Mouse (Mus musculus): Measurements from ENCODE around the gene C1ql3. TPM values are rescaled to one million over a fixed set of nuclear protein-coding genes. Genes with fewer than 3 reads are reported as not detected.

The C1ql3 gene
- total and polyA plus RNA-seq, 3 experiments, result 0.06 TPM; not detected in 2

DNA sequence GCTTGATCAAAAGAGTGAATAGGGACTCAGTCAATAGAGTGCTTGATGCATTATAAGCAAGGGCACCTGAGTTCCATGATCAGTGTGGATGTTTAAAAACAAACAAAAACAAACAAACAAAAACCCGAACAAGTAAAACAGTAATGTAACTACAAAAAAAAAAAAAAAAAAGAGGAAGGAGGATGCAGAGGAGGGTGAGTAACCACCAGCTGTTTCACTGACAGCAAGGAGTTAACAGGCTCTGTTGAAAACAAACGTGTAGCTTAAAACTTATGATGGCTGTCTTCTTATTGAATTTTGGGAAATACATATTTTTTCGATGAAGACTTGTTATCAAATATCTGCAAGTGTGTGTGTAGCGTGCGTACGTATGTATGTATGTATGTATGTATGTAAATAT is 37.0 kb upstream of the C1ql3 start:
- TF ChIP-seq GABPA (IDR thresholded peaks at IDR 0.05; ENCODE audit: low read depth, low read length) (no peak), ZNF384 (IDR thresholded peaks at IDR 0.05; ENCODE audit: low read depth, low read length) (peak; percentile 59; the same call in 1 of the 2 replicates)
- Histone ChIP-seq H3K4me1 (ENCODE audit: control insufficient read depth in 1 of 2, insufficient read depth in 2 of 2, low read length in 2 of 2) (no peaks in the 10 kb centered on the region), H3K9me3 (replicated peaks; ENCODE audit: insufficient read depth, low read length) (no peaks in the 10 kb centered on the region), H3K9ac (ENCODE audit: control insufficient read depth, low read depth, low read length, poor library complexity, severe bottlenecking) (no peak overlapping the region), H3K36me3 (ENCODE audit: control insufficient read depth in 1 of 2, insufficient read depth in 2 of 2, low read length in 2 of 2) (no peaks in the 10 kb centered on the region), H3K27me3 (ENCODE audit: control insufficient read depth in 1 of 2, insufficient read depth in 2 of 2, low read length in 2 of 2) (no peaks in the 10 kb centered on the region; a peak in 1 of 4 replicates), H3K4me3 (ENCODE audit: control insufficient read depth in 1 of 2, insufficient read depth in 1 of 2, low read depth in 2 of 2, low read length in 2 of 2) (no peak overlapping the region), H3K27ac (ENCODE audit: control insufficient read depth, low read depth, low read length) (no peak overlapping the region), H3K79me2 (ENCODE audit: control insufficient read depth, insufficient read depth, low read length, poor library complexity) (no peaks in the 10 kb centered on the region)
- no peak for DNase-seq (ENCODE audit: low read depth, low spot score)

GRCm38 (mm10) chr2:13044555-13044954 is 32.9 kb upstream of the C1ql3 start:
- H3K4me3 ChIP-seq (ENCODE audit: control insufficient read depth in 1 of 2, insufficient read depth in 1 of 2, low read depth in 2 of 2, low read length in 2 of 2), result no peak overlapping the region
- no peak for TF ChIP-seq GABPA (IDR thresholded peaks at IDR 0.05; ENCODE audit: low read depth, low read length)
- TF ChIP-seq MYB (IDR thresholded peaks at IDR 0.05; ENCODE audit: low read depth, low read length), result no peak
- no peak for TF ChIP-seq CHD1 (IDR thresholded peaks at IDR 0.05; ENCODE audit: low read depth, low read length)
- TF ChIP-seq USF2 (IDR thresholded peaks at IDR 0.05; ENCODE audit: borderline replicate concordance in 1 of 2, insufficient read depth in 1 of 2, low read depth in 1 of 2, low read length in 2 of 2), result no peak
- no peak for TF ChIP-seq SMC3 (IDR thresholded peaks at IDR 0.05; ENCODE audit: low read depth, low read length)
- TF ChIP-seq POLR2AphosphoS2 (IDR thresholded peaks at IDR 0.05; ENCODE audit: low read length), result no peak
- no peak for TF ChIP-seq POLR2A (IDR thresholded peaks at IDR 0.05; ENCODE audit: control insufficient read depth in 1 of 2, insufficient read depth in 1 of 2, low read depth in 1 of 2, low read length in 2 of 2, poor library complexity in 1 of 2)
- no peak for TF ChIP-seq TCF12 (IDR thresholded peaks at IDR 0.05; ENCODE audit: low read depth, low read length)
- DNase-seq (ENCODE audit: low read depth, low spot score), result no peak
- no peaks in the 10 kb centered on the region for H3K27me3 ChIP-seq (ENCODE audit: control insufficient read depth in 1 of 2, insufficient read depth in 2 of 2, low read length in 2 of 2)
- H3K79me2 ChIP-seq (ENCODE audit: control insufficient read depth, insufficient read depth, low read length, poor library complexity), result no peaks in the 10 kb centered on the region
- no peak overlapping the region for H3K27ac ChIP-seq (ENCODE audit: control insufficient read depth, low read depth, low read length)
- H3K9ac ChIP-seq (ENCODE audit: control insufficient read depth, low read depth, low read length, poor library complexity, severe bottlenecking), result no peak overlapping the region
- no peaks in the 10 kb centered on the region for H3K4me1 ChIP-seq (ENCODE audit: control insufficient read depth in 1 of 2, insufficient read depth in 2 of 2, low read length in 2 of 2)
- no peaks in the 10 kb centered on the region for H3K36me3 ChIP-seq (ENCODE audit: control insufficient read depth in 1 of 2, insufficient read depth in 2 of 2, low read length in 2 of 2)
- H3K9me3 ChIP-seq (replicated peaks; ENCODE audit: insufficient read depth, low read length), result no peaks in the 10 kb centered on the region

DNA sequence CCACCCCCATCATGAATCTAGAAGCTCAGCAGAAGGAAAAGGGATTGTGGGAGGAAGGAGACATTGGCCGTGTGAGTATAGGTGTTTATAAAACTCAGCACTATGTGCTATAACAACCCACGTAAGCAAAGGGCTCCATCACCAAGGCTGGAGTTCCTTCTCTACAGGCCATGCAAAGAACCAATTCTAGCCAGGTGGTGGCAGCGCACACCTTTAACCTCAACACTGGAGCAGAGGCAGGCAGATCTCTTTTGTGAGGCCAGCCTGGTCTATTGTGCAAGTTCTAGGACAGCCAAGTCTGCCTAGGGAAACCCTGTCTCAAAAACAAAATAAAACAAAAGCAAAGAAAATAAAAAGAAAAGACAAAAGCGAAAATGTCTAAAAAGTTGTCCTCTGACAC is 28.2 kb upstream of the C1ql3 start:
- Histone ChIP-seq H3K4me3 (ENCODE audit: control insufficient read depth in 1 of 2, insufficient read depth in 1 of 2, low read depth in 2 of 2, low read length in 2 of 2) (no peak overlapping the region), H3K36me3 (ENCODE audit: control insufficient read depth in 1 of 2, insufficient read depth in 2 of 2, low read length in 2 of 2) (no peaks in the 10 kb centered on the region), H3K9ac (ENCODE audit: control insufficient read depth, low read depth, low read length, poor library complexity, severe bottlenecking) (no peak overlapping the region), H3K4me1 (ENCODE audit: control insufficient read depth in 1 of 2, insufficient read depth in 2 of 2, low read length in 2 of 2) (no peaks in the 10 kb centered on the region), H3K27ac (ENCODE audit: control insufficient read depth, low read depth, low read length) (no peak overlapping the region), H3K79me2 (ENCODE audit: control insufficient read depth, insufficient read depth, low read length, poor library complexity) (no peaks in the 10 kb centered on the region), H3K9me3 (replicated peaks; ENCODE audit: insufficient read depth, low read length) (no peaks in the 10 kb centered on the region), H3K27me3 (ENCODE audit: control insufficient read depth in 1 of 2, insufficient read depth in 2 of 2, low read length in 2 of 2) (no peaks in the 10 kb centered on the region)
- no peak for DNase-seq (ENCODE audit: low read depth, low spot score)
- TF ChIP-seq MYC (IDR thresholded peaks at IDR 0.05; ENCODE audit: low read depth, low read length) (no peak), JUND (IDR thresholded peaks at IDR 0.05; ENCODE audit: low read depth, low read length) (no peak), ELF1 (IDR thresholded peaks at IDR 0.05; ENCODE audit: low read depth, low read length) (no peak), BHLHE40 (IDR thresholded peaks at IDR 0.05; ENCODE audit: borderline replicate concordance, low read depth, low read length) (no peak), MAX (IDR thresholded peaks at IDR 0.05; ENCODE audit: low read length) (no peak), RAD21 (IDR thresholded peaks at IDR 0.05; ENCODE audit: low read depth, low read length) (peak; percentile 6), POLR2A (IDR thresholded peaks at IDR 0.05; ENCODE audit: control insufficient read depth in 1 of 2, insufficient read depth in 1 of 2, low read depth in 1 of 2, low read length in 2 of 2, poor library complexity in 1 of 2) (no peak), MAZ (IDR thresholded peaks at IDR 0.05; ENCODE audit: low read depth, low read length) (no peak), POLR2AphosphoS5 (IDR thresholded peaks at IDR 0.05; ENCODE audit: borderline replicate concordance, low read depth, low read length) (no peak), ZC3H11A (IDR thresholded peaks at IDR 0.05; ENCODE audit: low read depth, low read length) (no peak), TBP (IDR thresholded peaks at IDR 0.05; ENCODE audit: low read depth, low read length) (no peak), HCFC1 (IDR thresholded peaks at IDR 0.05; ENCODE audit: low read depth, low read length) (no peak), MAFK (IDR thresholded peaks at IDR 0.05; ENCODE audit: borderline replicate concordance, low read depth, low read length) (no peak), SMC3 (IDR thresholded peaks at IDR 0.05; ENCODE audit: low read depth, low read length) (peak; percentile 29)
